In genomic region chr9:72196626-72197330, GRCm38 (mm10) we compare ENCODE assay signal across 11 mouse cellular contexts.
DNase-seq lines count a peak whose midpoint lies in the region; ATAC-seq and TF ChIP-seq lines count a peak whose summit lies in the region.
"Had no signal": no experiment of that assay in that cellular context is flagged by ENCODE, and none has a peak within 500 bp of the region (broad histone marks: within the 10 kb centered on the region; RNA-seq: fewer than 3 reads in every experiment).

No protein-coding gene starts in this region.

- H3K4me2 ChIP-seq in intestine, postnatal 0 days (replicated peaks; ENCODE audit: low read depth), result no peak overlapping the region
- H3K4me2 ChIP-seq: embryonic facial prominence, embryonic 12.5 days had no signal

- intact Hi-C loops in heart, postnatal 25 days (cut with DNase I), result loop anchor here (10.0 kb wide), 1 partner anchor 552 kb away; no protein-coding TSS in a partner anchor

- WGBS in intestine, postnatal 0 days, result 80% methylated on average over 10 of the region's 10 CpGs

- H3K27ac ChIP-seq in intestine, postnatal 0 days (ENCODE audit: low read depth, low read length), result no peak overlapping the region
- H3K27ac ChIP-seq: embryonic facial prominence, embryonic 12.5 days had no signal

- no peak overlapping the region for H3K9ac ChIP-seq in intestine, postnatal 0 days (ENCODE audit: low read depth, low read length)
- H3K9ac ChIP-seq: embryonic facial prominence, embryonic 12.5 days had no signal

- H3K9me3 ChIP-seq in intestine, postnatal 0 days (ENCODE audit: control insufficient read depth), result no peaks in the 10 kb centered on the region
- H3K9me3 ChIP-seq: embryonic facial prominence, embryonic 12.5 days; G1E had no signal

- no peaks in the 10 kb centered on the region for H3K36me3 ChIP-seq in intestine, postnatal 0 days (ENCODE audit: control insufficient read depth, insufficient read depth)
- H3K36me3 ChIP-seq: embryonic facial prominence, embryonic 12.5 days; G1E had no signal

- no peak for TF ChIP-seq CTCF in intestine, postnatal 0 days (IDR thresholded peaks at IDR 0.05; ENCODE audit: low read depth)

- H3K4me3 ChIP-seq in intestine, postnatal 0 days (ENCODE audit: low read depth, low read length), result no peak overlapping the region
- H3K4me3 ChIP-seq: embryonic facial prominence, embryonic 12.5 days had no signal

- ATAC-seq in granulocyte monocyte progenitor cell, adult 5-6 weeks (replicated peaks; ENCODE audit: poor library complexity, severe bottlenecking), result no peak
- no peak for ATAC-seq in intestine, postnatal 0 days

- H3K27me3 ChIP-seq in intestine, postnatal 0 days (replicated peaks; ENCODE audit: control insufficient read depth, insufficient read depth, low read length), result no peaks in the 10 kb centered on the region
- H3K27me3 ChIP-seq: embryonic facial prominence, embryonic 12.5 days had no signal

- peak; percentile 49 to 53 for DNase-seq in frontal cortex, adult 2 months (ENCODE audit: extremely low spot score in 1 of 2, low spot score in 1 of 2)
- DNase-seq in frontal cortex, postnatal 10 days (ENCODE audit: low spot score in 2 of 2), result no peak
- DNase-seq in 3134 (ENCODE audit: extremely low read depth, insufficient read length, low spot score), result peak; percentile 67
- DNase-seq in brain, adult 2 months (ENCODE audit: low read depth, low spot score), result peak; percentile 58
- DNase-seq in heart, postnatal 25 days (ENCODE audit: low spot score), result peak; percentile 32
- no peak for DNase-seq in thymus, postnatal 4 days
- DNase-seq: kidney, adult 8-10 months had no signal

- H3K4me1 ChIP-seq in intestine, postnatal 0 days (replicated peaks; ENCODE audit: control insufficient read depth, insufficient read depth, low read length), result no peaks in the 10 kb centered on the region

Comparison
In these comparisons a context has a peak if more than half of its experiments do, and no peak if none do; other contexts are left out.
1. DNase-seq: peak in frontal cortex, adult 2 months (2 of 2), 3134 (single experiment), brain, adult 2 months (single experiment) and heart, postnatal 25 days (single experiment); none in frontal cortex, postnatal 10 days (0 of 2) and thymus, postnatal 4 days (single experiment).